Mouse (Mus musculus) embryo, embryonic 10.5 days (tissue): Measurements from ENCODE around the gene Dock4.

Source experiments
- DNase-seq: peaks from one replicate; pipeline ENCODE4 v3.0.0-alpha.2; 2015; ENCODE audit warnings: low spot score

Gene Dock4

DNA sequence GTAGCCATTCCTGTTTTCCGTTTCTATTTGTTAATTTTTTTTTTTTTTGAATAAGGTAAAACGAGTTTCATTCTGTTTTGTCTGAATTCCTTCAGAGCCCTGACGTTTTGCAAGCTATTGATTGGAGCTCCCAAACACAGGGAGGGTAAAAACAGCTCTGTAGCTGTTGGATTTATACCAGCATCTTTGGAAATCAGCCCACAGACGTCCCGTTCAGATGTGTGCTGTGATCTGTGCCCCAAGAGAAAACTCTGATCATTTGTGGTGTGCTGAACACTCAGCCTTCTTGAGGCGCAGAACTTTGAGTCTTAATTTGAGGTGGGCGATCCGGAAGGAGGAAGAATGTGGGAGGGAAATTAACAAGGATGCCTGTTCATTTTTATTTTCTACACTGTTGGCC is 62.7 kb downstream of the Dock4 start:
- no peak for DNase-seq

DNA sequence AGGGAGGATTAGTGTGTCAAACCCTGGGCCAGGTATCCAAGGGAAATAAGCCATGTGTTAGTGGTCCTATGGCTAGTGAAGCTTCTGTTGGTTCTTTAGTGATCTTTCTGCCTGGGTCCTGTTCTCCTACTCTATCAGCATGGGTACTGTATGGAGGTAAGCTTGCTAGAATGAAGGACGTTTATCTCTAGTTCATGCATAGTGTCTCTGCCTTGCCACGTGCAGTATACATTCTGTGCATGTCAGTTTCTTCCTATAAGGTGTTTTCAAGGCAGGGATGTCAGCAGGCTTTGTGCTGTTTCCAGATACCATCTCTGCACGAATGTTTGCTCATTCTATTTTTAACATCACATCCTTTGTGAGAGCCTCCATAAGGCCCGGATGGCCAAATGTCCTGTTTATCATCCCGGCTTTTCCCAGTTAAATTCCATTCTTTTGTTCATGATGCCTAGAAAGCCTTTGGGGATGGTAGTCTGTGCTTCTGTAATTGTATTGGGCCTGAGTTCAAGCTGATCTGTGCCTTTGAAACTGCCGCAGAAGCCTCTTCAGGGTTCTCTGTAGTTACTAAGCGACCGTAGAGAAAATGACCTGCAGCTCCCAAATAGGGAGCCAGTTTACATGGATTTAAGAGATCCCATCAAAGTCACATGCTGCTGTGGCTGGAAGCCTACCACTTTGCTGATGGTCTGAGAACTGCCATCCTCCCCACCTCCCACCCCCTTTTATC is 66.1 kb downstream of the Dock4 start:
- no peak for DNase-seq

- DNase-seq: no peak
Measured at GRCm38 (mm10) chr12:40512370-40512693, 66.6 kb downstream of the Dock4 start.

- DNase-seq: peak; percentile 27
Measured at GRCm38 (mm10) chr12:40512994-40513393, 67.2 kb downstream of the Dock4 start.

GRCm38 (mm10) chr12:40514021-40514420 is 68.3 kb downstream of the Dock4 start:
- DNase-seq: no peak

- DNase-seq: no peak
Measured at GRCm38 (mm10) chr12:40522468-40522867, 76.7 kb downstream of the Dock4 start.

DNA sequence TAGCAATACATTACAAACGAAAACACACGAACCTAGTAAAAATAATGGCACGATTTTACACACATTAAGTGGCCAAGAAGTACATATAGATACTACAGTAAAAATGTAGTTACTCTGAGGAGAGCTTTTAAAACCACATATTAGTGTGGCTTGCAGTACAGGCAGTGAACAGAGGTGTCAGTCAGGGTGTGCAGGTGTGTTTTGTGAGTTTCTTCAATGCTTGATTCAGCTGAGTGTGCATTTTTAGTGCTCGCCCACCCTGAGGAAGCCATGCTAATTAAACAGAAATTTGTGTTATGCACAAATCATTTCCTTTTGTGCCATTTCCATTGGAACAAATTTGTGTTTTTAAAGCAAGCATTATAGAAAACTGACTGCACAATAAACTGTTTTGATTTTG is 77.3 kb downstream of the Dock4 start:
- no peak for DNase-seq

DNA sequence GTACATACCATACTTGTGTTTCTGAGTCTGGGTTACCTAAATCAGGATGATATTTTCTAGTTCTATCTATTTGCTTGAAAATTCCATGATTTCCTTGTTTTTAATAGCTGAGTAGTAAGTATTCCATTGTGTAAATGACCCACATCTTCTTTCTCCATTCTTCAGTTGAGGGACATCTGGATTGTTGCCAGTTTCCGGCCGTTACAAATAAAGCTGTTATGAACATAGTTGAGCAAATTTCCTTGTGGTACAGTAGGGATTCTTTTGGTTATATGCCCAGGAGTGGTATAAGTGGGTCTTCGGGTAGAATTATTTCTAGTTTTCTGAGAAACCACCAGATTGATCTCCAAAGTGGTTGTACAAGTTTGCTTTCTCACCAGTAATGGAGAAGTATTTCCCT is 79.3 kb downstream of the Dock4 start:
- DNase-seq: no peak

DNA sequence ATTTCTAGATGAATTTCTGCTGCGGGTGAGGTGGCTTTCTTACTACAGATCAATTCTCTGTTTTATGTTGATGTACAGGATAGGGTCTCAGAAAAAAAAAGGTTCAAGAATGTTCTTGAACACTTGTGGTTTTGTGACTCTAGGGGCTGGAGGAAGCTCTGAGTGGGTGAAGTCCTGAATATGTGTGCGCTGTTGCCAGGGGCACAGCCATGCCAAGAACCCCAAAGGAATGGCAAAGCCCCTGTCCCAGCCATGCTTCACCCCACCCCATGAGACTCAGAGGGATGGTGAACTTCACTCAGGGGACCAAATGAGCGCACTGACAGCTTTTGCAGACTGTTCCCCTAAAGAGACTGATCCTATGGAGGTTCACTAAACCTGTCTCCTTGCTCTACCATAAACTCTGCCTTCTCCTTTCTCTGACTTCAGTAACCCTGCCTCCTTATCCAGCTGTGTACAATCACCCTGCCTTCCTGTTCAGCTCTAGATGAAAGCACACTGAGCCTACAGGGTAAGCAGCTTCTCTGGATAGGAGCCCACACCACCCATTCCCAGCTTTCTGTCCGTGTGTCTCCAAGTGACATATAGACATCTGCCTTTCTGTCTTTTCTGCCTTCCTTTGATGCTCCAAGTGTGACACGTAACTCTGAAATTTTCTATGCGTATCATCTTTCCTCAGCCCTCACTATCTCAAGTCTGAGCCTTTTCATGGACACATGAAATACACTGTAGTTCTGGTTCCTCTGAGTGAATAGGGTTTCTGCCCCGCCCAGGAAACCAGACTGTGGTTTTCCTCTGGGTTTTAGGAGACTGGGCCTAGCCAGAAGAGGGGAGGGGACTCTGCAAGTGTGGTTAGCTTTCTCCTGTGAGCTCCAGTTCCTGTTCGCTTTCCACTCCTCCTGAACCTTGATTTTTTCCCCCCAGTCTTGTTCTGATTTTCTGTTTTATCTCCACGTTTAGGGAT is 90.2 kb downstream of the Dock4 start:
- no peak for DNase-seq

DNA sequence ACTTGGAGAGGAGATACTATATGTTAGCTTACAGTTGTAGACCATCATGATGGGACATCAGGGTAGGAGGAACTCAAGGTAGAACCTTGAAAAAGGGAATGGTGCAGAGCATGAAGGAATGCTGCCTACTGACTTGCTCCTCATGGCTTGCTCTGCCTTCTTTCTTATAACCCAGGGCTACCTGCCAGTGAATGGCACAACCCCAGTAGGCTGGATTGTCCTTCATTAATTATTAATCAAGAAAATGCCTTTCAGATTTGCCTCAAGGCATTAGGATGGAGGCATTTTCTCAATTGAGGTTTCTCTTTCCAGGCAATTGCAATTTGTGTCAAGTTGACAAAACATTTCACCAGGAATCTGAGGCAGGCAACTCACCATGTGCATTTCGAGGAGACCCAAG is 92.1 kb downstream of the Dock4 start:
- DNase-seq: no peak

- DNase-seq: no peak
Measured at GRCm38 (mm10) chr12:40538318-40538717, 92.6 kb downstream of the Dock4 start.

- no peak for DNase-seq
Measured at GRCm38 (mm10) chr12:40538780-40539179, 93.0 kb downstream of the Dock4 start.

DNA sequence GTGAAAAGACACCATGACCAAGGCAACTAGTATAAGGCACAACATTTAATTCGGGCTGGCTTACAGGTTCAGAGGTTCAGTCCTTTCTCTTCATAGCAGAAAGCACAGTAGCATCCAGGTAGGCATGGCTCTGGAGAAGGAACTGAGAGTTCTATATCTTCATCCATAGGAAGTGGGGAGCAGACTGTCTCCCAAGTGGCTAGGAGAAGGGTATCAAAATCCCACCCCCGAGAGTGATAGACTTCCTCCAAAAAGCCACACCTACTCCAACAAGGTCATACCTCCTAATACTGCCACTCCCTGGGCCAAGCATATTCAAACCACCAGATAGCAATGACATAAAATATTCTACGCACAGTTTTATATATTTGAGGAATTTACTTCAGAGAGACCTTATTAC is 98.5 kb downstream of the Dock4 start:
- no peak for DNase-seq

DNA sequence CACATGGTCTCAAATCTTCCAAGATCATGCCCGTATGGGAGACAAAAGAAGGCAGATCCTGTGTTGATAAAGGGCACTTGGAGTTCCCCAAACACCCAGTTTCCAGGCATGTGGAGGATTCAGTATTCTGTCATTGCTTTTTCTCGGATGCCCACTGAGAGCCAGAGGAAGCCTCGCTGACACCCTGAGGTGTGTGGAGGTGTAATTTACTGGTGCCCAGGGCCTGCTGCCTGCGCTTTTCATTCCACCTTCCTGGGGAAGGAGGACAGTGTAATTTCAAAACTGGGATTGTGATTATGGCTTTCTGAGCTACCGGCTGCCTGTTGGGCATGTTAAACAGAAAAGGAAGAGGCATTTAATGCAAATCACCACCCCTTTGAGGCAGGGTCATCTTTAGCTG is 101.1 kb downstream of the Dock4 start:
- no peak for DNase-seq

DNA sequence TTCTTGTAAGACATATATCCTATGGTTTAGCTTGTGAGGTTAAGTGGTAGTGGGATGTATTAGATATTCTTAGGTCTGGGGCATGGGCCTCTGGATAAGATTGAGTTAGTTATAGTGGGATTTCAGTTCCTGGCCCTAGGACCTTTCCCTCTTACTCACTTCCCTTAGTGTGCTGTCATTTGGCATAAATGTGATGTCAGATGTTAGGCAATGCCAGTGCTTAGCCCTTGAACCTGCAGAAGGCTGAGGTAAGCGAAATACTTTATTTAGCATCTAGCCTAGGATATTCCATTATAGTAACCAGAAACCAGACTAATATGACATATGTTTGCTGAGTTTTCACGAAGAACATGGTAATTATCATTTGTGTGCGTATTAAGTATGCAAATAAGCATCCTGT is 105.6 kb downstream of the Dock4 start:
- no peak for DNase-seq

DNA sequence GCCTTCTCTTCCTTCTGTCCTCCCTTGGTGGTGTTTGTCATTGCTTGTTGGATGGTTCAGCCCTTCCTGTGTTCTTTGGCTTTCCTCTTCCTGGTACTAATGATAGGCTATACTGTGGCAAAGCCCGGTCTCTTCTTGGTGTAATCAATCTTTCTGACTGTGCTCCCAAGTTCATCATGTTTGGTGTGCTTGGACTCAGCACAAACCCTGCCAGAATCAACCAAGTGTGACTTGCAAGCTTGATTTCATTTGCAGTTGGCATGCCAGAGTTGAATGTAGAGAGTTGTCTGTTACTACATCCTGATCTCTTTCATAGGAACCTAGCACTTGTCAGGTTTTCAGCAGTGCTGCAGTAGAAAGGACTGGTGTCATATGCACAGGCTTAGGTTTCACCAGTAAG is 106.4 kb downstream of the Dock4 start:
- DNase-seq: no peak

DNA sequence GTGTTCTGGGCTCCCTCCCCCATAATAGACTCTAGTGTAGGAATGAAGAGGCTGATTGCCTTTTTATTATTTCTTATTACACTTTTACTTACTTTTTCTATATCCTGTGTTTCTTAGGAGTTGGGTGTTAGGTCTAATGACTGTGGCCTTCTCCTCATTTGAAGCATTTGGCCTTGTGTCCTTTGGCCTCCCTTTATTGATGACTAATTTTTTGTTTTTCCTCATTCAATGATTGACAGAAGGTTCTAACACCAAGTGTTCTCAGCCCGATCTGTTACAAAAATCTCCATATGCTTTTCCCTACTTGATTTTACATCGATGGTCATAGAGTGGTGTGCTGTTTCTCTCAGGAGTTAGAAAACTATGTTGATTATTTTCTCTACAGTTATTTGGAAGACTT is 108.2 kb downstream of the Dock4 start:
- DNase-seq: no peak

DNA sequence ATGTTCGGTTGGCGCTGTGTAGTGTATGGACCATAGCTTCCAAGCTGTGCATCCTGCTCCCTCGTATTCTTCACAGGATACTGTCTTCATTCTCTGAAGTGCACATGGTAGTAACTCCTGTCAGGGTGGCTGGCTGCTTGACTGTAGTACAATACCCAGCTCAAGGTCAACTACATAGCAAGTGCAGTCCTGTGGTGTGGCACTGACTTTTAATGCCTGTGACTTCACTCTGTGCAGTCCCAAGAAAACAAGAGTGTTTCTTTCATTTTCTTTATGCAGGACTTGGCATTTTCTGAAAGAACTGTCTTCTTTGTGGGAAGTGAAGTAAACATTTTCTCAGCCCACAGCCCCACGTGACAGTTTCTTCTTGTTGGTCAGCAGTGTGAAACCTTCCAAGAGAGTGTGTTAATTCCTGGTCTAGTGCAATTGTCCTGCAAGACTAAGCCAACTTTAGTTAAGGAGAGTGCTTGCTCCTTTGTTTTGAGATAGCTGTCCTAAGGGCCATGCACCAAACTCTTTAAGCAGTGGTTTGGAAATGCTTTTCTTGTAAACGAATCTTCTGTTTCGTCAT is 109.3 kb downstream of the Dock4 start:
- no peak for DNase-seq

GRCm38 (mm10) chr12:40558600-40558999 is 112.8 kb downstream of the Dock4 start:
- DNase-seq: no peak

DNA sequence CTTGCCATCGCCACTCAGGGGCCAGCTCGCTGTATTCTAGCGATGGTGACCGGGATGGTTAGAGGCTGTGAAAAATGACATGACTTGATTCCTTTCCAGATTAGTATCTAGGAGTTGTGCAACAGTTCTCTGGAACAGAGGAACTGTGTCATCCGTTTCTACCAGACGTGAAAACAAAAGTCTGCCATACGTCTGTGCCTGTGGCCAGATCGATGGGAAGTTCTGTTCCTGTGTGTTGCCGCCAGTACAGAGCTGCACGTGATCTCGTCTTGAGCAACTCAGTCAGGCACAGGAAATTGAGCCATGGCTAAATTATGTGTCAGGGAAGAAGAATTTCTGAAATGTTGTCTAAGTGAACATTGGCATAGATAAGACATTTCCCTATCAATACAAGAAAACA is 113.4 kb downstream of the Dock4 start:
- DNase-seq: no peak

- no peak for DNase-seq
Measured at GRCm38 (mm10) chr12:40563703-40564102, 118.0 kb downstream of the Dock4 start.

DNA sequence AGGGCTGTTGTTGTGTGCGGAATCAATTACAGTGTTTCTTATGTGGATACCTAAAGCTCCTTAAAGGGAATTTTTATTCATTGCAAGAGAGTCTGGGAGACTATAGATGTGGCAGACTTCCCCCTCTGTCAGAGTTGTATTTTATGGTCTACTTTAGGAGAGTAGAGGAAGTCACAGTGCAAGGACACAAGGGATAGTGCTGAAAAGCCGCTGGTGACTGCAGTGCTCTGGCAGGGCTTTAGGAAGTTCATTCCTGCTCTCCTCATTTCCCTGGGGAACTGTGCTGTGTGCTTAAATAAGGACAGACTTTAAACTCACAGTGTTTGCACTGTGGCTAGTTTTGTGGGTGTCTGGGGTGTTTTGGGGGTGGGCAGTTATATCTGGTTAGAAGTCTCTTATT is 118.5 kb downstream of the Dock4 start:
- DNase-seq: no peak

- DNase-seq: no peak
Measured at GRCm38 (mm10) chr12:40568365-40568885, 122.7 kb downstream of the Dock4 start.
